Comparison of ENCODE assay signal across 9 mouse cellular contexts in the genomic region with DNA sequence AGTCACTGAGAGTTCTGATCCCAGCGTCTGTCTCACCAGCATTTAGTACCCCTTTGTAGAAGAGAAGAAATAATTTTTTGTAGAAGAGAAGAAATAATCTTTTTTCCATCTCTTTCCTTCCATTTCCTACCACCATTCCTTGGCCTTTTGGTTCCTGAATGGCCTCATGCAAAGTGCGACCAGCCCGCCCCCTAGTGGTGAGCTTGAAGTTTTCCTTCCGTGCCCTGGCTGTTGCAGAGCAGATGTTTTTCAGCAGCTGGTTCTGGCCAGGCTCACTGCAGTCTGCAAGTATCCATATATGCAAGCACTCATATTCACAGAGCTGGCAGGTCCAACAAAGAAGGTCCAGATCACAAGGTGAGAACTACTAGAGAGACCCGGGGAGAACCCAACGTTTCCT. TPM values are rescaled to one million over a fixed set of nuclear protein-coding genes. Genes with fewer than 3 reads are reported as not detected.
DNase-seq lines count a peak whose midpoint lies in the region; ATAC-seq and TF ChIP-seq lines count a peak whose summit lies in the region.
"Had no signal": no experiment of that assay in that cellular context is flagged by ENCODE, and none has a peak within 500 bp of the region (broad histone marks: within the 10 kb centered on the region; RNA-seq: fewer than 3 reads in every experiment).

No protein-coding gene starts in this region.

- no peak overlapping the region for H3K4me3 ChIP-seq in kidney, adult 2 months (ENCODE audit: insufficient read depth, low read depth, low read length)
- H3K4me3 ChIP-seq in kidney, embryonic 15.5 days (replicated peaks): no peak overlapping the region
- no peak overlapping the region for H3K4me3 ChIP-seq in MEL (ENCODE audit: control insufficient read depth in 1 of 2, insufficient read depth in 1 of 2, low read depth in 2 of 2, low read length in 2 of 2)
- no peak overlapping the region for H3K4me3 ChIP-seq in lung, embryonic 15.5 days
- H3K4me3 ChIP-seq: neural tube, embryonic 12.5 days had no signal

- H3K79me2 ChIP-seq in MEL (ENCODE audit: control insufficient read depth, insufficient read depth, low read length, poor library complexity): no peaks in the 10 kb centered on the region

- DNase-seq in kidney, adult 2 months: peak; percentile 55
- peak; percentile 43 for DNase-seq in MEL (ENCODE audit: low read depth, low spot score)
- DNase-seq in c-Kit-positive CD71-negative TER-119-negative erythroid progenitor cells, embryonic 14.5 days (ENCODE audit: low read depth): peak; percentile 23
- peak; percentile 7 for DNase-seq in heart, postnatal 25 days (ENCODE audit: low spot score)
- DNase-seq in testis, postnatal 14 days (ENCODE audit: low spot score): peak; percentile 38

- no peaks in the 10 kb centered on the region for H3K9me3 ChIP-seq in kidney, embryonic 15.5 days (replicated peaks)
- no peaks in the 10 kb centered on the region for H3K9me3 ChIP-seq in MEL (replicated peaks; ENCODE audit: insufficient read depth, low read length)
- H3K9me3 ChIP-seq in lung, embryonic 15.5 days: no peaks in the 10 kb centered on the region
- H3K9me3 ChIP-seq: neural tube, embryonic 12.5 days had no signal

- intact Hi-C loops in heart, postnatal 25 days (cut with DNase I): loop anchor here (5.0 to 10.0 kb wide), 2 partner anchors 204 to 502 kb away; no protein-coding TSS in a partner anchor

- H3K9ac ChIP-seq in kidney, embryonic 15.5 days: no peak overlapping the region
- H3K9ac ChIP-seq in MEL (ENCODE audit: control insufficient read depth, low read depth, low read length, poor library complexity, severe bottlenecking): no peak overlapping the region
- no peak overlapping the region for H3K9ac ChIP-seq in lung, embryonic 15.5 days
- H3K9ac ChIP-seq: neural tube, embryonic 12.5 days had no signal

- H3K27me3 ChIP-seq in kidney, adult 2 months (replicated peaks; ENCODE audit: control insufficient read depth, insufficient read depth, low read length): peaks cover 1% of the 10 kb centered on the region; the same call in 1 of the 2 replicates
- H3K27me3 ChIP-seq in kidney, embryonic 15.5 days: no peaks in the 10 kb centered on the region
- H3K27me3 ChIP-seq in MEL (ENCODE audit: control insufficient read depth in 1 of 2, insufficient read depth in 2 of 2, low read length in 2 of 2): no peaks in the 10 kb centered on the region
- H3K27me3 ChIP-seq in lung, embryonic 15.5 days: no peaks in the 10 kb centered on the region
- H3K27me3 ChIP-seq: neural tube, embryonic 12.5 days had no signal

- no peak for TF ChIP-seq POLR2A in kidney, adult 2 months (IDR thresholded peaks at IDR 0.05; ENCODE audit: low read depth, low read length)
- no peak for TF ChIP-seq POLR2A in MEL (IDR thresholded peaks at IDR 0.05; ENCODE audit: control insufficient read depth in 1 of 2, insufficient read depth in 1 of 2, low read depth in 1 of 2, low read length in 2 of 2, poor library complexity in 1 of 2)

- no peaks in the 10 kb centered on the region for H3K4me1 ChIP-seq in kidney, adult 2 months (ENCODE audit: control insufficient read depth, insufficient read depth, low read length)
- no peaks in the 10 kb centered on the region for H3K4me1 ChIP-seq in kidney, embryonic 15.5 days
- H3K4me1 ChIP-seq in MEL (ENCODE audit: control insufficient read depth in 1 of 2, insufficient read depth in 2 of 2, low read length in 2 of 2): no peaks in the 10 kb centered on the region
- no peaks in the 10 kb centered on the region for H3K4me1 ChIP-seq in lung, embryonic 15.5 days
- H3K4me1 ChIP-seq: neural tube, embryonic 12.5 days had no signal

- no peak overlapping the region for H3K27ac ChIP-seq in kidney, adult 2 months (ENCODE audit: insufficient read depth, low read depth, low read length)
- H3K27ac ChIP-seq in kidney, embryonic 15.5 days: no peak overlapping the region
- H3K27ac ChIP-seq in MEL (ENCODE audit: control insufficient read depth, low read depth, low read length): no peak overlapping the region
- no peak overlapping the region for H3K27ac ChIP-seq in lung, embryonic 15.5 days
- H3K27ac ChIP-seq: neural tube, embryonic 12.5 days had no signal

- no peaks in the 10 kb centered on the region for H3K36me3 ChIP-seq in kidney, adult 2 months (ENCODE audit: control insufficient read depth, insufficient read depth, low read length)
- H3K36me3 ChIP-seq in kidney, embryonic 15.5 days: no peaks in the 10 kb centered on the region
- H3K36me3 ChIP-seq in MEL (ENCODE audit: control insufficient read depth in 1 of 2, insufficient read depth in 2 of 2, low read length in 2 of 2): no peaks in the 10 kb centered on the region
- no peaks in the 10 kb centered on the region for H3K36me3 ChIP-seq in lung, embryonic 15.5 days
- H3K36me3 ChIP-seq: neural tube, embryonic 12.5 days had no signal

- ATAC-seq in kidney, embryonic 15.5 days (replicated peaks; ENCODE audit: low FRiP score): no peak
- ATAC-seq in lung, embryonic 15.5 days (ENCODE audit: borderline replicate concordance, extremely low read depth, low FRiP score, low TSS enrichment): peak; percentile 11; the same call in 1 of the 2 replicates
- no peak for ATAC-seq in erythroblast, adult 5-6 weeks (replicated peaks; ENCODE audit: low FRiP score, poor library complexity, severe bottlenecking)

- peak; percentile 82 for TF ChIP-seq CTCF in kidney, adult 2 months (conservative IDR thresholded peaks at IDR 0.05; ENCODE audit: insufficient read depth, insufficient read length, low read depth, low read length)
- peak; percentile 45 to 85 (median 63) for TF ChIP-seq CTCF in MEL (IDR thresholded peaks at IDR 0.05 in 2 of 3, conservative IDR thresholded peaks at IDR 0.05 in 1 of 3; ENCODE audit: control insufficient read depth in 1 of 3, insufficient read depth in 1 of 3, low read depth in 2 of 3, low read length in 3 of 3, poor library complexity in 1 of 3, severe bottlenecking in 1 of 3)

- no peak overlapping the region for H3K4me2 ChIP-seq in kidney, embryonic 15.5 days
- no peak overlapping the region for H3K4me2 ChIP-seq in lung, embryonic 15.5 days
- H3K4me2 ChIP-seq: neural tube, embryonic 12.5 days had no signal

- WGBS in kidney, adult 2 months: 29% methylated on average over 6 of the region's 6 CpGs
- WGBS in kidney, embryonic 15.5 days: 31% methylated on average over 6 of the region's 6 CpGs
- WGBS in lung, embryonic 15.5 days: 17% methylated on average over 6 of the region's 6 CpGs

- TF ChIP-seq RAD21 in MEL (IDR thresholded peaks at IDR 0.05; ENCODE audit: low read depth, low read length): peak; percentile 42

- TF ChIP-seq EP300 in MEL (IDR thresholded peaks at IDR 0.05; ENCODE audit: low read depth in 1 of 2, low read length in 2 of 2): no peak

TF ChIP-seq in MEL, 35 proteins besides CTCF, POLR2A, EP300 and RAD21:
- no peak for TF ChIP-seq MYB (IDR thresholded peaks at IDR 0.05; ENCODE audit: low read depth, low read length)
- TF ChIP-seq ZC3H11A (IDR thresholded peaks at IDR 0.05; ENCODE audit: low read depth, low read length): peak; percentile 15; the same call in 1 of the 2 replicates
- TF ChIP-seq SMC3 (IDR thresholded peaks at IDR 0.05; ENCODE audit: low read depth, low read length): peak; percentile 60
- TF ChIP-seq E2F4 (IDR thresholded peaks at IDR 0.05; ENCODE audit: borderline replicate concordance, low read depth, low read length): no peak
- TF ChIP-seq BHLHE40 (IDR thresholded peaks at IDR 0.05; ENCODE audit: borderline replicate concordance, low read depth, low read length): no peak
- no peak for TF ChIP-seq KAT2A (conservative IDR thresholded peaks at IDR 0.05; ENCODE audit: low read depth, low read length)
- no peak for TF ChIP-seq MXI1 (IDR thresholded peaks at IDR 0.05; ENCODE audit: low read depth, low read length)

RNA-seq across cellular contexts. Expression of gene Etl4, which starts 9.6 kb away (rescaled TPM):
- polyA plus RNA-seq in kidney, adult 2 months (2012; rRNA removed): 19.1 and 21.4 TPM in 2 replicates
- polyA plus RNA-seq in kidney, embryonic 15.5 days (2015; fragmentation: Nextera tagmentation; extraction: Ambion mirVana): 61.4 and 63.2 TPM in 2 replicates
- total RNA-seq in MEL (2012; rRNA removed): not detected in 2 replicates
- polyA plus RNA-seq in MEL (2012; ENCODE audit: insufficient read depth in 1 of 2, insufficient read length in 2 of 2, low read depth in 1 of 2, low replicate concordance in 2 of 2, missing spikeins in 1 of 2): not detected
- 10 to 100 TPM; 36.9 to 40.8 TPM for total RNA-seq in heart, postnatal 25 days (2021)
- 21.9 and 23.3 TPM in 2 replicates for polyA plus RNA-seq in lung, embryonic 15.5 days (2015; fragmentation: Nextera tagmentation; extraction: Ambion mirVana)
- total RNA-seq in erythroblast, adult 5-6 weeks (2015; ENCODE audit: low replicate concordance): not detected in 2 replicates
- total RNA-seq in erythroblast, adult 5-6 weeks (2017; ENCODE audit: low replicate concordance): 0.34 TPM in 1 of 2 replicates, not detected in the other

Comparison
In these comparisons a context has a peak if more than half of its experiments do, and no peak if none do; other contexts are left out.
1. RNA of gene Etl4, which starts 9.6 kb away (polyA plus RNA-seq): 61.4 to 63.2 TPM in kidney, embryonic 15.5 days, 21.9 to 23.3 TPM in lung, embryonic 15.5 days and 19.1 to 21.4 TPM in kidney, adult 2 months; not detected in MEL; every median in the first group is over 10 times any median in the second.
2. Peak in every context shown above with its lines, with median percentiles within 50 percentile points of each other: DNase-seq.